Mouse (Mus musculus) gastrocnemius, postnatal 25 days (tissue): Measurements from ENCODE around the gene Rnase2a. TPM values are rescaled to one million over a fixed set of nuclear protein-coding genes. Genes with fewer than 3 reads are reported as not detected.
A peak's percentile ranks its signal among the peaks of the same experiment; 100 is the strongest.
"Not testable (repeated sequence)": the region's sequence is repeated elsewhere in the genome, so short reads cannot be mapped to it uniquely, and the experiment has no call there.

ENCODE experiments used
- DNase-seq: peaks from one replicate; pipeline ENCODE4 v3.0.0; 2022
- long read RNA-seq, 2 experiments: library from polyadenylated mRNA; stranded (forward); transcript quantifications; one replicate each; pipeline ENCODE4 v2.0.0; 2021
- total RNA-seq, 2 experiments: library from RNA; stranded (reverse); gene quantifications; 1 replicate in 1 of 2; 2 replicates in 1 of 2; pipeline ENCODE4 v1.2.3; 2021

The Rnase2a gene
- 1 to 10 TPM in 1 of 2 experiments, under 1 TPM in 1; 0.43 to 4.2 TPM for total RNA-seq
- long read RNA-seq, experiment 1, result 0 reads
- long read RNA-seq, experiment 2, result 0 reads

GRCm38 (mm10) chr14:51256041-51256440 lies at the start of gene Rnase2a:
Gene Rnase2a, minus strand, starts transcription at chr14:51256112.
- no peak for DNase-seq

GRCm38 (mm10) chr14:51291505-51291904 lies 35.6 kb upstream of the Rnase2a start:
- DNase-seq, result no peak

DNA sequence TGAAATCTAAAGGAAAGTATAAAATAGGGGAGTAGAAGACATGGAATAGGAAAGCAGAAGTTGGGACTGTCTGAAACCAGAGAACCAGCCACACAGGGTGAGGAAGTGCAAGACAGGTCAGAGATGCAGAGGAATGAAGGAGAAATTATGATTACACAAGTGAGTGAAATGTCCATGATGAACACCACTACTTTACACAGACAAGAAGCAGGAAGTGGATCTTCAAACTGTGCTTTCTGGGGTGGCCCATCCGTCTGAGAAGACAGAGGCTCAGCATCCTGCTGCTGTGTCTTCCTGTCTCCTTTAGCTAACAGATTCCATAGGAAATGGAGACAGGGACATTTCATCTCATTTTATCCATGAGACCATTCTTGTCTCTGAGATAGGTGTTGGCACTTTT lies 22.6 kb upstream of the Rnase2a start:
- DNase-seq, result not testable (repeated sequence)

GRCm38 (mm10) chr14:51268677-51269076 lies 12.8 kb upstream of the Rnase2a start:
- no peak for DNase-seq

GRCm38 (mm10) chr14:51266113-51266512 lies 10.2 kb upstream of the Rnase2a start:
- DNase-seq, result peak; percentile 42

- no peak for DNase-seq
Measured at GRCm38 (mm10) chr14:51265667-51266066, 9.8 kb upstream of the Rnase2a start.

- no peak for DNase-seq
Measured at GRCm38 (mm10) chr14:51262397-51262796, 6.5 kb upstream of the Rnase2a start.

DNA sequence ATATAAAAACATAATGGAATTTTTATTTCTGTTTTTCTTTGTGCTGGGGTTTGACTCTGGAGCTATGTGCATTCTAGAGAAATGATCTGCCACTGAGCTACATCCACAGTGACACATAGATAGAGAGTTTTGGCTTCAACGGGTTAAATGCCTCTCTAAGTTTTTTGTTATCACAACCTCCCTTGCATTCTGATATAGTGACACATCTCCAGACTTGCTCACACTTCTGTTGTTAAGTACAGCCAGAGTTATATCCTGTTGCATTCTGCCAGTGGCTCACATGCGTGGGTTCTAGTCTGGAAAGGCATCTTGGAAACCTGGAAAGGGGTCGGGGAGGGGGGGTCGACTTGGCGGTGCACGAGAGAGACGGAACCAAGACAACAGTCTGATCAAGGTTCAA lies 3.8 kb upstream of the Rnase2a start:
- DNase-seq, result no peak

GRCm38 (mm10) chr14:51253569-51253968 lies 2.3 kb downstream of the Rnase2a start:
- DNase-seq, result no peak

- not testable (repeated sequence) for DNase-seq
Measured at GRCm38 (mm10) chr14:51252206-51252605, 3.7 kb downstream of the Rnase2a start.

GRCm38 (mm10) chr14:51250348-51250747 lies 5.6 kb downstream of the Rnase2a start:
- no peak for DNase-seq

- DNase-seq, result no peak
Measured at GRCm38 (mm10) chr14:51247736-51248135, 8.2 kb downstream of the Rnase2a start.

DNA sequence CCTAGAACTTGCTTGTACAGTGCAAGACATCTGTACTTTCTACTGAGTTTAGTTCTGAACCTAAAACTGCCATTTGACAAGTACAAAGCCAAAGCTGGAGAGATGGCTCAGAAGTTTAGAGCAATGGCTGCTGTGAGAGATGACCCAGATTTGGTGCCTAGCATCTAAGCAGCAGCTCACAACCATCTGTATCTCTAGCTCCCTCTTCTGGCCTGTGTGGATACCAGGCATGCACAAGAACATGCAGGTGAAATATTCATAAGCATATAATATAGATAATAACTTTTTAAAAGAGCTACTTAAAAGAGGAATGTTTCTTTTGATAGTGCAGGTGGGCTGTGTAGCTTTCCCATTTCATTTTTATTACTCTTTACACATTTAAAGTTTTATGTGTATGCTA lies 15.0 kb downstream of the Rnase2a start:
- no peak for DNase-seq

- DNase-seq, result not testable (repeated sequence)
Measured at GRCm38 (mm10) chr14:51237488-51237887, 18.4 kb downstream of the Rnase2a start.

GRCm38 (mm10) chr14:51229657-51230056 lies 26.3 kb downstream of the Rnase2a start:
- DNase-seq, result not testable (repeated sequence)

DNA sequence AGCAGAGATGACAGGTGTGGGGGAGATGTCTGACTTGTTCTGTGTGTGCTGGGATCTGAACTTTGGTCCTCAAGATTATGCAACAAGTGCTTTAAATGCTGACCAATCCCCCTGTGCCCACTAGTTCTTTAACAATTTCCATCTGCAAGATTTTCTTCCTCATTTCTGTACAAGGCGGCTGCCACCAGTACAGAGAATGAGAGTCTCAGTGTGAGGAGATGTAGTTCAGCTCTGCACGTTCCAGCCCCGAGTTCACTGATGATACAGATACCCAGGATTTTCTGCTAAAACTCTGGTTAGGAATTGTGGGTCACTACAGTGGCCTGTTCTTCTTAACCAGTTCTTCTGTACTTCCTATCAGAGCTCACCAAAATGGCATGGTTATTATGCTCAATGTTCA lies 35.8 kb downstream of the Rnase2a start:
- DNase-seq, result not testable (repeated sequence)

Other genes with a start within 250 kb of the Rnase2a start
- not detected for gene Rnase10, start 248.4 kb downstream of the Rnase2a start, total RNA-seq
- not detected for gene Rnase9, start 214.2 kb downstream of the Rnase2a start, total RNA-seq
- gene Rnase11, start 205.9 kb downstream of the Rnase2a start, total RNA-seq, result not detected
- not detected for gene Rnase12, start 198.5 kb downstream of the Rnase2a start, total RNA-seq
- gene Olfr750, start 181.7 kb downstream of the Rnase2a start, total RNA-seq, result not detected
- gene Rnase4, start 165.0 kb downstream of the Rnase2a start, total RNA-seq, result 10 to 100 TPM; 30.5 to 40.6 TPM
- 1 to 10 TPM; 1.6 to 4.2 TPM for gene Ang, start 165.0 kb downstream of the Rnase2a start, total RNA-seq
- not detected for gene Eddm3b, start 141.7 kb downstream of the Rnase2a start, total RNA-seq
- not detected for gene Rnase6, start 132.2 kb downstream of the Rnase2a start, total RNA-seq
- gene Rnase1, start 109.3 kb downstream of the Rnase2a start, total RNA-seq, result not detected
- gene Rnase2b, start 93.9 kb downstream of the Rnase2a start, total RNA-seq, result not detected
- not detected for gene Ang2, start 57.0 kb downstream of the Rnase2a start, total RNA-seq
- not detected for gene Ear14, start 52.7 kb downstream of the Rnase2a start, total RNA-seq
- gene Gm7247, start 105.6 kb upstream of the Rnase2a start, total RNA-seq, result not detected
- not detected for gene Vmn2r88, start 154.7 kb upstream of the Rnase2a start, total RNA-seq
- not detected for gene Vmn2r89, start 195.7 kb upstream of the Rnase2a start, total RNA-seq